In the genomic region with DNA sequence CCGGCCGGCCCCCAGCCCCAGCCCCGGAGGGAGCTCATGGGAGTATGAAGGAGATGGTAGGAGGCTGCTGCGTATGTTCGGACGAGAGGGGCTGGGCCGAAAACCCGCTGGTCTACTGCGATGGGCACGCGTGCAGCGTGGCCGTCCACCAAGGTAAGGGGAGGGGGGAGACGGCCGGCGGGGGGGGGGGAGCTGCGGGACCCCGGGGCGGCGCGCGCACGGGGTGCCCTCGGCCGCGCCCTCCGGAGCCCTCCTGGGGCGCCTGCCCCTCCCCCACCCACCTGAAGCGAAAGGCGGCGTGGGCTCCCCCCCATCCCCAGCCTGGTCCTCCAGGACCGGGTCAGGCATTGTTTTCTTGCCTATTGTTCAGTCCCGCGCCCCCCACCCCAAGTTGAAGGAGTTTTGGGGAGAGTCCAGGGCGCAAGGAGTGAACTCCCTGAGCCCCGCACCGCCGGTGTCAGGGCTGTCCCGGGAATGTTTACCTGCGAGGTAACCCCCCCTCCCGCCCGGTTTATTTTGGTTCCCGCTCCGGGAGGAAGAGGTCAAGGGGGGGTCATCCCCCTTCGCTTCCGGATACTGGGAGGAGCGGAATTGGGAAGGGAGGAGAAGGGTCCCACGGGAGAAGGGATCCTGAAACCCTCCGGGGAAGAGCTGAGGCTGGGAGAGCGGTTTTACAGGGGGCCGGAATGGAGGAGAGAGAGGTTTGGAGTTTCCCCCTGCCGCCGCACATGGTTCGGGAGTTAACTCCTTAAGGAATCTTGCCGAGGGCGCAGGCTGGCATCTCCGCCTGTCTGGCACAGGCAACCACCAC, we compare ENCODE assay signal across 8 mouse cellular contexts. TPM values are rescaled to one million over a fixed set of nuclear protein-coding genes. Genes with fewer than 3 reads are reported as not detected.
DNase-seq lines count a peak whose midpoint lies in the region; ATAC-seq lines count a peak whose summit lies in the region.

No protein-coding gene starts in this region.

- peak overlapping the region; percentile 95 for H3K4me3 ChIP-seq in forebrain, embryonic 12.5 days (replicated peaks)
- peak overlapping the region; percentile 90 for H3K4me3 ChIP-seq in hindbrain, embryonic 15.5 days
- H3K4me3 ChIP-seq in liver, embryonic 13.5 days (replicated peaks), result peak overlapping the region; percentile 65
- peak overlapping the region; percentile 82 for H3K4me3 ChIP-seq in neural tube, embryonic 15.5 days (replicated peaks)

- WGBS in forebrain, embryonic 12.5 days, result under 1% methylated on average over 47 of the region's 57 CpGs
- 1% methylated on average over 31 of the region's 57 CpGs for WGBS in hindbrain, embryonic 15.5 days
- 2% methylated on average over 32 of the region's 57 CpGs for WGBS in liver, embryonic 13.5 days (ENCODE audit: insufficient replicate concordance)
- 1% methylated on average over 35 of the region's 57 CpGs for WGBS in neural tube, embryonic 15.5 days

- H3K36me3 ChIP-seq in forebrain, embryonic 12.5 days (replicated peaks), result peaks cover 33% of the 10 kb centered on the region
- 0 out of 2 replicates have a peak, but pooled peaks cover 9% of the 10 kb centered on the region for H3K36me3 ChIP-seq in hindbrain, embryonic 15.5 days
- peaks cover 4% of the 10 kb centered on the region; the same call in 1 of the 2 replicates for H3K36me3 ChIP-seq in liver, embryonic 13.5 days
- peaks cover 21% of the 10 kb centered on the region for H3K36me3 ChIP-seq in neural tube, embryonic 15.5 days

- H3K9me3 ChIP-seq in forebrain, embryonic 12.5 days, result no peaks in the 10 kb centered on the region
- H3K9me3 ChIP-seq in hindbrain, embryonic 15.5 days, result no peaks in the 10 kb centered on the region
- no peaks in the 10 kb centered on the region for H3K9me3 ChIP-seq in liver, embryonic 13.5 days (replicated peaks)
- no peaks in the 10 kb centered on the region for H3K9me3 ChIP-seq in neural tube, embryonic 15.5 days (replicated peaks)

- peak overlapping the region; percentile 90 for H3K27ac ChIP-seq in forebrain, embryonic 12.5 days
- peak overlapping the region; percentile 83 for H3K27ac ChIP-seq in hindbrain, embryonic 15.5 days (replicated peaks)
- no peak overlapping the region for H3K27ac ChIP-seq in liver, embryonic 13.5 days
- H3K27ac ChIP-seq in neural tube, embryonic 15.5 days (replicated peaks), result peak overlapping the region; percentile 82

- DNase-seq in adrenal gland, adult 2 months, result peak; percentile 70
- DNase-seq in adrenal gland, postnatal 4 days (ENCODE audit: low spot score in 2 of 2), result no peak
- peak; percentile 84 for DNase-seq in ZHBTc4 (ENCODE audit: low read depth, low spot score)
- no peak for DNase-seq in liver, embryonic 13.5 days
- DNase-seq in layer of hippocampus, postnatal 10 days (ENCODE audit: low spot score in 2 of 2), result no peak

- ATAC-seq in forebrain, embryonic 12.5 days (ENCODE audit: low FRiP score), result peak; percentile 53
- 0 out of 2 replicates have a peak, but pooled peaks have one; percentile 52 for ATAC-seq in hindbrain, embryonic 15.5 days (ENCODE audit: low FRiP score, low read depth)
- ATAC-seq in liver, embryonic 13.5 days (ENCODE audit: low read depth), result no peak
- ATAC-seq in neural tube, embryonic 15.5 days (ENCODE audit: low FRiP score), result peak; percentile 42; the same call in 1 of the 2 replicates

- H3K4me1 ChIP-seq in forebrain, embryonic 12.5 days, result peaks cover 57% of the 10 kb centered on the region
- H3K4me1 ChIP-seq in hindbrain, embryonic 15.5 days (replicated peaks), result peaks cover 50% of the 10 kb centered on the region
- H3K4me1 ChIP-seq in liver, embryonic 13.5 days (replicated peaks), result peaks cover 51% of the 10 kb centered on the region
- H3K4me1 ChIP-seq in neural tube, embryonic 15.5 days, result peaks cover 50% of the 10 kb centered on the region

- peak overlapping the region; percentile 89 for H3K4me2 ChIP-seq in forebrain, embryonic 12.5 days
- peak overlapping the region; percentile 81 for H3K4me2 ChIP-seq in hindbrain, embryonic 15.5 days
- peak overlapping the region; percentile 80 for H3K4me2 ChIP-seq in liver, embryonic 13.5 days
- H3K4me2 ChIP-seq in neural tube, embryonic 15.5 days, result peak overlapping the region; percentile 88

- H3K9ac ChIP-seq in forebrain, embryonic 12.5 days, result peak overlapping the region; percentile 94
- H3K9ac ChIP-seq in hindbrain, embryonic 15.5 days, result peak overlapping the region; percentile 72
- H3K9ac ChIP-seq in liver, embryonic 13.5 days, result peak overlapping the region; percentile 65
- peak overlapping the region; percentile 73 for H3K9ac ChIP-seq in neural tube, embryonic 15.5 days (replicated peaks)

- peaks cover 27% of the 10 kb centered on the region for H3K27me3 ChIP-seq in forebrain, embryonic 12.5 days
- H3K27me3 ChIP-seq in hindbrain, embryonic 15.5 days, result peaks cover 18% of the 10 kb centered on the region
- H3K27me3 ChIP-seq in liver, embryonic 13.5 days, result peaks cover 86% of the 10 kb centered on the region
- H3K27me3 ChIP-seq in neural tube, embryonic 15.5 days (replicated peaks), result peaks cover 19% of the 10 kb centered on the region

RNA-seq across cellular contexts. Expression of a gene that starts 0.5 kb away (rescaled TPM):
- 10 to 100 TPM; 30.6 to 51.2 TPM for total RNA-seq in adrenal gland, adult 2 months (2021)
- 73.0 and 85.8 TPM in 2 replicates for polyA plus RNA-seq in adrenal gland, adult 2 months (2012; rRNA removed)
- total RNA-seq in adrenal gland, postnatal 4 days (2021), result 10 to 100 TPM; 49.0 to 59.7 TPM
- 3.3 and 3.7 TPM in 2 replicates for polyA plus RNA-seq in forebrain, embryonic 12.5 days (2016; fragmentation: Nextera tagmentation; extraction: Ambion mirVana)
- 3.4 and 3.5 TPM in 2 replicates for polyA plus RNA-seq in hindbrain, embryonic 15.5 days (2015; fragmentation: Nextera tagmentation; extraction: Ambion mirVana)
- polyA plus RNA-seq in liver, embryonic 13.5 days (2015; fragmentation: Nextera tagmentation; extraction: Ambion mirVana), result 0.17 and 0.23 TPM in 2 replicates
- 2.3 and 3.1 TPM in 2 replicates for polyA plus RNA-seq in neural tube, embryonic 15.5 days (2015; fragmentation: Nextera tagmentation; extraction: Ambion mirVana)
- total RNA-seq in layer of hippocampus, postnatal 10 days (2021), result 10 to 100 TPM; 50.5 to 55.5 TPM

RNA-seq across cellular contexts. Expression of a gene that starts 21.9 kb away (rescaled TPM):
- total RNA-seq in adrenal gland, adult 2 months (2021), result 100 to 1,000 TPM; 183 to 265 TPM
- polyA plus RNA-seq in adrenal gland, adult 2 months (2012; rRNA removed), result 61.6 and 66.4 TPM in 2 replicates
- 100 to 1,000 TPM; 105 to 109 TPM for total RNA-seq in adrenal gland, postnatal 4 days (2021)
- polyA plus RNA-seq in forebrain, embryonic 12.5 days (2016; fragmentation: Nextera tagmentation; extraction: Ambion mirVana), result 13.2 and 14.9 TPM in 2 replicates
- 33.2 and 37.0 TPM in 2 replicates for polyA plus RNA-seq in hindbrain, embryonic 15.5 days (2015; fragmentation: Nextera tagmentation; extraction: Ambion mirVana)
- polyA plus RNA-seq in liver, embryonic 13.5 days (2015; fragmentation: Nextera tagmentation; extraction: Ambion mirVana), result 11.7 and 13.3 TPM in 2 replicates
- polyA plus RNA-seq in neural tube, embryonic 15.5 days (2015; fragmentation: Nextera tagmentation; extraction: Ambion mirVana), result 46.9 and 50.1 TPM in 2 replicates
- 10 to 100 TPM; 34.3 to 40.1 TPM for total RNA-seq in layer of hippocampus, postnatal 10 days (2021)

RNA-seq across cellular contexts. Expression of a gene that starts 34.2 kb away (rescaled TPM):
- total RNA-seq in adrenal gland, adult 2 months (2021), result 1 to 10 TPM; 2.0 to 6.8 TPM
- 10.6 and 16.2 TPM in 2 replicates for polyA plus RNA-seq in adrenal gland, adult 2 months (2012; rRNA removed)
- total RNA-seq in adrenal gland, postnatal 4 days (2021), result 1 to 10 TPM; 4.2 to 4.7 TPM
- polyA plus RNA-seq in forebrain, embryonic 12.5 days (2016; fragmentation: Nextera tagmentation; extraction: Ambion mirVana), result 10.0 and 11.9 TPM in 2 replicates
- 2.6 and 3.0 TPM in 2 replicates for polyA plus RNA-seq in hindbrain, embryonic 15.5 days (2015; fragmentation: Nextera tagmentation; extraction: Ambion mirVana)
- polyA plus RNA-seq in liver, embryonic 13.5 days (2015; fragmentation: Nextera tagmentation; extraction: Ambion mirVana), result 0.65 and 0.69 TPM in 2 replicates
- polyA plus RNA-seq in neural tube, embryonic 15.5 days (2015; fragmentation: Nextera tagmentation; extraction: Ambion mirVana), result 2.1 TPM in 2 replicates
- total RNA-seq in layer of hippocampus, postnatal 10 days (2021), result 1 to 10 TPM; 7.4 to 9.8 TPM

RNA-seq across cellular contexts. Expression of a gene that starts 36.6 kb away (rescaled TPM):
- 10 to 100 TPM; 19.8 to 26.1 TPM for total RNA-seq in adrenal gland, adult 2 months (2021)
- 89.5 and 107 TPM in 2 replicates for polyA plus RNA-seq in adrenal gland, adult 2 months (2012; rRNA removed)
- total RNA-seq in adrenal gland, postnatal 4 days (2021), result 10 to 100 TPM; 69.9 to 71.5 TPM
- 24.2 TPM in 2 replicates for polyA plus RNA-seq in forebrain, embryonic 12.5 days (2016; fragmentation: Nextera tagmentation; extraction: Ambion mirVana)
- polyA plus RNA-seq in hindbrain, embryonic 15.5 days (2015; fragmentation: Nextera tagmentation; extraction: Ambion mirVana), result 18.9 and 19.5 TPM in 2 replicates
- 2.3 and 3.6 TPM in 2 replicates for polyA plus RNA-seq in liver, embryonic 13.5 days (2015; fragmentation: Nextera tagmentation; extraction: Ambion mirVana)
- polyA plus RNA-seq in neural tube, embryonic 15.5 days (2015; fragmentation: Nextera tagmentation; extraction: Ambion mirVana), result 17.6 and 17.7 TPM in 2 replicates
- 10 to 100 TPM; 51.0 to 52.0 TPM for total RNA-seq in layer of hippocampus, postnatal 10 days (2021)

RNA-seq across cellular contexts. Expression of a gene that starts 39.5 kb away (rescaled TPM):
- total RNA-seq in adrenal gland, adult 2 months (2021), result 100 to 1,000 TPM; 224 to 239 TPM
- 247 and 261 TPM in 2 replicates for polyA plus RNA-seq in adrenal gland, adult 2 months (2012; rRNA removed)
- 100 to 1,000 TPM; 193 to 221 TPM for total RNA-seq in adrenal gland, postnatal 4 days (2021)
- polyA plus RNA-seq in forebrain, embryonic 12.5 days (2016; fragmentation: Nextera tagmentation; extraction: Ambion mirVana), result 457 TPM in 2 replicates
- 416 and 449 TPM in 2 replicates for polyA plus RNA-seq in hindbrain, embryonic 15.5 days (2015; fragmentation: Nextera tagmentation; extraction: Ambion mirVana)
- 335 and 374 TPM in 2 replicates for polyA plus RNA-seq in liver, embryonic 13.5 days (2015; fragmentation: Nextera tagmentation; extraction: Ambion mirVana)
- 458 and 459 TPM in 2 replicates for polyA plus RNA-seq in neural tube, embryonic 15.5 days (2015; fragmentation: Nextera tagmentation; extraction: Ambion mirVana)
- total RNA-seq in layer of hippocampus, postnatal 10 days (2021), result 100 to 1,000 TPM; 146 to 170 TPM

Comparison
In these comparisons a context has a peak if more than half of its experiments do, and no peak if none do; other contexts are left out.
1. DNase-seq: peak in adrenal gland, adult 2 months (single experiment) and ZHBTc4 (single experiment); none in adrenal gland, postnatal 4 days (0 of 2), liver, embryonic 13.5 days (single experiment) and layer of hippocampus, postnatal 10 days (0 of 2).
2. RNA of a gene that starts 0.5 kb away (polyA plus RNA-seq): 73.0 to 85.8 TPM in adrenal gland, adult 2 months; 3.3 to 3.7 TPM in forebrain, embryonic 12.5 days, 3.4 to 3.5 TPM in hindbrain, embryonic 15.5 days, 2.3 to 3.1 TPM in neural tube, embryonic 15.5 days and 0.17 to 0.23 TPM in liver, embryonic 13.5 days; every median in the first group is over 10 times any median in the second.
3. Peak in every context shown above with its lines, with median percentiles within 50 percentile points of each other: H3K4me2 ChIP-seq, H3K4me3 ChIP-seq and H3K9ac ChIP-seq.